Mouse (Mus musculus) liver, adult (tissue): ENCODE results near the gene Smpd4.
A peak's percentile ranks its signal among the peaks of the same experiment; 100 is the strongest.

Experiments
- GATA4 ChIP-seq: IDR thresholded peaks from 2 replicates; pipeline ENCODE4 v1.6.1; 2014; ENCODE audit warnings: mild to moderate bottlenecking, low read length; ENCODE audit not compliant: insufficient replicate concordance

Gene Smpd4

GRCm38 (mm10) chr16:17650711-17651110 is 31.6 kb downstream of the Smpd4 start:
- no peak for TF ChIP-seq GATA4

GRCm38 (mm10) chr16:17652607-17653006 is 33.5 kb downstream of the Smpd4 start:
- no peak for TF ChIP-seq GATA4

GRCm38 (mm10) chr16:17653601-17654000 is 34.4 kb downstream of the Smpd4 start:
- no peak for TF ChIP-seq GATA4

- TF ChIP-seq GATA4: no peak
Measured at GRCm38 (mm10) chr16:17654188-17654795, 35.1 kb downstream of the Smpd4 start.

- TF ChIP-seq GATA4: peak; percentile 66; the same call in 1 of the 2 replicates
Measured at GRCm38 (mm10) chr16:17656212-17656871, 37.2 kb downstream of the Smpd4 start.

- TF ChIP-seq GATA4: no peak
Measured at GRCm38 (mm10) chr16:17665568-17665967, 46.4 kb downstream of the Smpd4 start.

GRCm38 (mm10) chr16:17669886-17670285 is 50.7 kb downstream of the Smpd4 start:
- TF ChIP-seq GATA4: no peak
